Mouse (Mus musculus): ENCODE data around the gene Mfsd7a. TPM values are rescaled to one million over a fixed set of nuclear protein-coding genes. Genes with fewer than 3 reads are reported as not detected.

Gene Mfsd7a
- polyA plus RNA-seq, 1 experiment, result 17.1 TPM

DNA sequence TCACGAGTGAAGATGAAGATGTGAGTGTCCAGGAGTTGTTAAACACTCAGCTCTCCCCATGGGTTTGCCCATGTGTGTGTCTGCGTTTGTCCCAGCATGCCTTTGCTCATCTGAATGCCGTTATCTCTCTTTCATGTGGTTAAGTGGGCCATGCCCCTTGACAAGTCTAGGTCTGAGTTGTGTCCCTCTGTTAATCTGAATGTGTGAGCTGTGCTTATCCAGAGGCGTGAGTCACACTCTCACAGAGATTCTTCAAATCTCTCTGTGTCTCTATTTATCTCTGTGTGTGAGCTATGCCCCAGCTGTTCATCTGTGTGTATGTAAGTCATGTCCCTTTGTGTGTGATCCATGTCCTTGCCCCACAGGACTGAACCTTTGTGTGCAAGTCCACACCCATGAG is 45.2 kb downstream of the Mfsd7a start:
- Histone ChIP-seq H3K36me3 (ENCODE audit: control insufficient read depth, insufficient read depth) (no peaks in the 10 kb centered on the region), H3ac (ENCODE audit: control insufficient read depth, insufficient read length) (no peak overlapping the region), H3K4me2 (ENCODE audit: low read depth) (no peak overlapping the region), H3K4me3 (no peak overlapping the region), H3K79me2 (ENCODE audit: control insufficient read depth, insufficient read depth) (no peaks in the 10 kb centered on the region), H3K27me3 (ENCODE audit: control insufficient read depth, insufficient read depth, insufficient read length) (no peaks in the 10 kb centered on the region)
- TF ChIP-seq E2F4 (IDR thresholded peaks at IDR 0.05; ENCODE audit: insufficient read depth), result no peak

Other genes with a start within 250 kb of the Mfsd7a start
- 15.1 TPM for gene Dr1, start 180.0 kb downstream of the Mfsd7a start, polyA plus RNA-seq (2012; fragmentation: generic; extraction: Trizol)
- gene Pigg, start 136.3 kb downstream of the Mfsd7a start, polyA plus RNA-seq (2012; fragmentation: generic; extraction: Trizol), result 1.8 TPM
- 1.1 TPM for gene Gm42517, start 81.0 kb downstream of the Mfsd7a start, polyA plus RNA-seq (2012; fragmentation: generic; extraction: Trizol)
- 0.02 TPM for gene Pde6b, start 60.5 kb downstream of the Mfsd7a start, polyA plus RNA-seq (2012; fragmentation: generic; extraction: Trizol)
- 1,348 TPM for gene Atp5k, start 14.4 kb downstream of the Mfsd7a start, polyA plus RNA-seq (2012; fragmentation: generic; extraction: Trizol)
- 19.7 TPM for gene Pcgf3, start 12.3 kb upstream of the Mfsd7a start, polyA plus RNA-seq (2012; fragmentation: generic; extraction: Trizol)
- gene Cplx1, start 101.1 kb upstream of the Mfsd7a start, polyA plus RNA-seq (2012; fragmentation: generic; extraction: Trizol), result not detected
- gene Gak, start 180.9 kb upstream of the Mfsd7a start, polyA plus RNA-seq (2012; fragmentation: generic; extraction: Trizol), result 46.1 TPM
- 15.1 TPM for gene Tmem175, start 180.9 kb upstream of the Mfsd7a start, polyA plus RNA-seq (2012; fragmentation: generic; extraction: Trizol)
- gene Idua, start 211.4 kb upstream of the Mfsd7a start, polyA plus RNA-seq (2012; fragmentation: generic; extraction: Trizol), result 4.3 TPM
- gene Dgkq, start 220.8 kb upstream of the Mfsd7a start, polyA plus RNA-seq (2012; fragmentation: generic; extraction: Trizol), result 4.3 TPM
- 0.13 TPM for gene Slc26a1, start 226.7 kb upstream of the Mfsd7a start, polyA plus RNA-seq (2012; fragmentation: generic; extraction: Trizol)
- gene Fgfrl1, start 243.5 kb upstream of the Mfsd7a start, polyA plus RNA-seq (2012; fragmentation: generic; extraction: Trizol), result 93.3 TPM